Mouse (Mus musculus): ENCODE data around the gene Gm17334.
A peak's percentile ranks its signal among the peaks of the same experiment; 100 is the strongest.

Gene Gm17334

GRCm38 (mm10) chr11:53773087-53773486, at the start of gene Gm17334:
Gene Gm17334 (minus strand): TSS chr11:53773187.
- DNase-seq: no peak

GRCm38 (mm10) chr11:53821945-53822338, 49.0 kb upstream of the Gm17334 start:
- DNase-seq: no peak

GRCm38 (mm10) chr11:53821230-53821944, 48.4 kb upstream of the Gm17334 start:
- DNase-seq: no peak

- no peak for DNase-seq
Measured at GRCm38 (mm10) chr11:53820516-53821170, 47.7 kb upstream of the Gm17334 start.

GRCm38 (mm10) chr11:53819511-53819910, 46.5 kb upstream of the Gm17334 start:
- no peak for DNase-seq

- no peak for DNase-seq
Measured at GRCm38 (mm10) chr11:53818794-53819193, 45.8 kb upstream of the Gm17334 start.

- no peak for DNase-seq
Measured at GRCm38 (mm10) chr11:53816841-53817375, 43.9 kb upstream of the Gm17334 start.

GRCm38 (mm10) chr11:53814810-53815209, 41.8 kb upstream of the Gm17334 start:
- no peak for DNase-seq

- no peak for DNase-seq
Measured at GRCm38 (mm10) chr11:53813001-53813868, 40.2 kb upstream of the Gm17334 start.

GRCm38 (mm10) chr11:53811312-53811711, 38.3 kb upstream of the Gm17334 start:
- DNase-seq: no peak

GRCm38 (mm10) chr11:53810749-53811148, 37.8 kb upstream of the Gm17334 start:
- DNase-seq: no peak

- DNase-seq: no peak
Measured at GRCm38 (mm10) chr11:53810156-53810555, 37.2 kb upstream of the Gm17334 start.

GRCm38 (mm10) chr11:53809354-53809753, 36.4 kb upstream of the Gm17334 start:
- no peak for DNase-seq

- no peak for DNase-seq
Measured at GRCm38 (mm10) chr11:53805786-53806185, 32.8 kb upstream of the Gm17334 start.

- no peak for DNase-seq
Measured at GRCm38 (mm10) chr11:53804569-53805344, 31.8 kb upstream of the Gm17334 start.

GRCm38 (mm10) chr11:53803494-53803893, 30.5 kb upstream of the Gm17334 start:
- DNase-seq: no peak

- DNase-seq: peak; percentile 26
Measured at GRCm38 (mm10) chr11:53803093-53803492, 30.1 kb upstream of the Gm17334 start.

GRCm38 (mm10) chr11:53800975-53801374, 28.0 kb upstream of the Gm17334 start:
- no peak for DNase-seq

- no peak for DNase-seq
Measured at GRCm38 (mm10) chr11:53800036-53800435, 27.0 kb upstream of the Gm17334 start.

GRCm38 (mm10) chr11:53798041-53798711, 25.2 kb upstream of the Gm17334 start:
- DNase-seq: no peak

GRCm38 (mm10) chr11:53797386-53797920, 24.5 kb upstream of the Gm17334 start:
- no peak for DNase-seq
